Mouse (Mus musculus) adipose tissue, adult 10 weeks (tissue): Measurements from ENCODE around the gene Rdh14. TPM values are rescaled to one million over a fixed set of nuclear protein-coding genes. Genes with fewer than 3 reads are reported as not detected.

Source experiments
- polyA plus RNA-seq: library from polyadenylated mRNA; stranded (reverse); fragments of 350-450 nt; fragmentation: Illumina TruSeq; extraction: RNeasy Lipid Tissue Mini Kit (QIAGEN cat#74804); gene quantifications from one replicate; pipeline ENCODE4 v1.2.3, GENCODE M21; 2014; ENCODE audit warnings: low read depth, low replicate concordance

Gene Rdh14
- 20.5 TPM for polyA plus RNA-seq

GRCm38 (mm10) chr12:10390671-10391441 lies at the start of gene Rdh14:
TSS of gene Rdh14 (plus strand) at chr12:10390772.

GRCm38 (mm10) chr12:10369673-10370072 lies 20.9 kb upstream of the Rdh14 start, which contains the start of gene Nt5c1b:
TSS of gene Nt5c1b (plus strand) at chr12:10369973.

Other genes with a start within 250 kb of the Rdh14 start
- gene Nt5c1b, start 20.8 kb upstream of the Rdh14 start, polyA plus RNA-seq: 16.6 TPM